Mouse (Mus musculus) lung, postnatal 10 days (tissue): Measurements from ENCODE around the gene Wfikkn1.

ENCODE experiments used
- DNase-seq: peaks from one replicate; pipeline ENCODE4 v3.0.0; 2021

Wfikkn1 gene

GRCm38 (mm10) chr17:25835816-25836215, 44.8 kb downstream of the Wfikkn1 start:
- no peak for DNase-seq

- no peak for DNase-seq
These were observed 45.4 kb downstream of the Wfikkn1 start for GRCm38 (mm10) chr17:25835301-25835700.

- no peak for DNase-seq
These were observed 45.9 kb downstream of the Wfikkn1 start for GRCm38 (mm10) chr17:25834595-25835222.

- peak; percentile 35 for DNase-seq
These were observed 46.6 kb downstream of the Wfikkn1 start for GRCm38 (mm10) chr17:25833961-25834594.

GRCm38 (mm10) chr17:25833291-25833663, 47.4 kb downstream of the Wfikkn1 start, which contains the start of gene Stub1:
Gene Stub1 (minus strand): TSS chr17:25833404.
- DNase-seq: peak; percentile 96

- DNase-seq: peak; percentile 100
These were observed 48.0 kb downstream of the Wfikkn1 start for GRCm38 (mm10) chr17:25832436-25833290.

GRCm38 (mm10) chr17:25831451-25832281, 49.0 kb downstream of the Wfikkn1 start:
- DNase-seq: peak; percentile 42

GRCm38 (mm10) chr17:25830806-25831431, 49.7 kb downstream of the Wfikkn1 start:
- DNase-seq: no peak

GRCm38 (mm10) chr17:25830200-25830753, 50.4 kb downstream of the Wfikkn1 start:
- DNase-seq: no peak

GRCm38 (mm10) chr17:25829558-25830017, 51.1 kb downstream of the Wfikkn1 start:
- no peak for DNase-seq

GRCm38 (mm10) chr17:25828712-25829557, 51.7 kb downstream of the Wfikkn1 start, which contains the start of gene Jmjd8:
Gene Jmjd8 (plus strand): TSS chr17:25828867.
- peak; percentile 81 for DNase-seq

GRCm38 (mm10) chr17:25828223-25828594, 52.4 kb downstream of the Wfikkn1 start:
- peak; percentile 17 for DNase-seq
